Mouse (Mus musculus): Measurements from ENCODE around the gene 1520401A03Rik.
"Not testable (repeated sequence)": the region's sequence is repeated elsewhere in the genome, so short reads cannot be mapped to it uniquely, and the experiment has no call there.

Gene 1520401A03Rik

GRCm38 (mm10) chr17:23722376-23723125 lies at the start of gene 1520401A03Rik:
1520401A03Rik (minus strand) TSS chr17:23722783.
- DNase-seq (ENCODE audit: low spot score in 2 of 2) = no peak

GRCm38 (mm10) chr17:23772219-23772556 lies 49.6 kb upstream of the 1520401A03Rik start:
- not testable (repeated sequence) for DNase-seq (ENCODE audit: low spot score in 2 of 2)

- peak; percentile 99 for DNase-seq (ENCODE audit: low spot score in 2 of 2)
Observed at GRCm38 (mm10) chr17:23771284-23772218, 49.0 kb upstream of the 1520401A03Rik start, which contains the start of gene Flywch1. Flywch1 (minus strand) TSS chr17:23771602.

GRCm38 (mm10) chr17:23770896-23771283 lies 48.3 kb upstream of the 1520401A03Rik start:
- no peak for DNase-seq (ENCODE audit: low spot score in 2 of 2)

- DNase-seq (ENCODE audit: low spot score in 2 of 2) = no peak
Observed at GRCm38 (mm10) chr17:23770493-23770892, 47.9 kb upstream of the 1520401A03Rik start.

GRCm38 (mm10) chr17:23762976-23763375 lies 40.4 kb upstream of the 1520401A03Rik start:
- no peak for DNase-seq (ENCODE audit: low spot score in 2 of 2)

GRCm38 (mm10) chr17:23761155-23761554 lies 38.6 kb upstream of the 1520401A03Rik start:
- no peak for DNase-seq (ENCODE audit: low spot score in 2 of 2)

GRCm38 (mm10) chr17:23760231-23760630 lies 37.6 kb upstream of the 1520401A03Rik start:
- DNase-seq (ENCODE audit: low spot score in 2 of 2) = no peak

GRCm38 (mm10) chr17:23758801-23759200 lies 36.2 kb upstream of the 1520401A03Rik start:
- DNase-seq (ENCODE audit: low spot score in 2 of 2) = no peak

GRCm38 (mm10) chr17:23757581-23757980 lies 35.0 kb upstream of the 1520401A03Rik start:
- no peak for DNase-seq (ENCODE audit: low spot score in 2 of 2)

- no peak for DNase-seq (ENCODE audit: low spot score in 2 of 2)
Observed at GRCm38 (mm10) chr17:23755689-23756088, 33.1 kb upstream of the 1520401A03Rik start.

- no peak for DNase-seq (ENCODE audit: low spot score in 2 of 2)
Observed at GRCm38 (mm10) chr17:23749400-23750191, 27.0 kb upstream of the 1520401A03Rik start.

GRCm38 (mm10) chr17:23748631-23749391 lies 26.2 kb upstream of the 1520401A03Rik start:
- no peak for DNase-seq (ENCODE audit: low spot score in 2 of 2)

GRCm38 (mm10) chr17:23748026-23748425 lies 25.4 kb upstream of the 1520401A03Rik start:
- no peak for DNase-seq (ENCODE audit: low spot score in 2 of 2)

- no peak for DNase-seq (ENCODE audit: low spot score in 2 of 2)
Observed at GRCm38 (mm10) chr17:23747471-23747870, 24.9 kb upstream of the 1520401A03Rik start.

GRCm38 (mm10) chr17:23746767-23747166 lies 24.2 kb upstream of the 1520401A03Rik start:
- DNase-seq (ENCODE audit: low spot score in 2 of 2) = no peak

- no peak for DNase-seq (ENCODE audit: low spot score in 2 of 2)
Observed at GRCm38 (mm10) chr17:23746311-23746710, 23.7 kb upstream of the 1520401A03Rik start.

- no peak for DNase-seq (ENCODE audit: low spot score in 2 of 2)
Observed at GRCm38 (mm10) chr17:23745301-23746251, 23.0 kb upstream of the 1520401A03Rik start, which contains the start of gene Kremen2. Kremen2 (minus strand) TSS chr17:23745833.

GRCm38 (mm10) chr17:23744651-23745050 lies 22.1 kb upstream of the 1520401A03Rik start:
- no peak for DNase-seq (ENCODE audit: low spot score in 2 of 2)

- DNase-seq (ENCODE audit: low spot score in 2 of 2) = no peak
Observed at GRCm38 (mm10) chr17:23744076-23744475, 21.5 kb upstream of the 1520401A03Rik start.
